Mouse (Mus musculus) gastrocnemius, postnatal 25 days (tissue): ENCODE results near the gene Atrnl1. TPM values are rescaled to one million over a fixed set of nuclear protein-coding genes. Genes with fewer than 3 reads are reported as not detected.

Source experiments
- DNase-seq: peaks from one replicate; pipeline ENCODE4 v3.0.0; 2022
- total RNA-seq, 2 experiments: library from RNA; stranded (reverse); gene quantifications; 1 replicate in 1 of 2; 2 replicates in 1 of 2; pipeline ENCODE4 v1.2.3; 2021

Atrnl1 gene
- total RNA-seq, 2 experiments from 2014 or later, result 7.2 to 7.5 TPM

GRCm38 (mm10) chr19:57926164-57926860 lies 315.5 kb downstream of the Atrnl1 start:
- no peak for DNase-seq

GRCm38 (mm10) chr19:57926941-57927471 lies 316.2 kb downstream of the Atrnl1 start:
- no peak for DNase-seq

- no peak for DNase-seq
These were observed 317.0 kb downstream of the Atrnl1 start for GRCm38 (mm10) chr19:57927566-57928523.

GRCm38 (mm10) chr19:57931626-57932025 lies 320.8 kb downstream of the Atrnl1 start:
- DNase-seq, result no peak

DNA sequence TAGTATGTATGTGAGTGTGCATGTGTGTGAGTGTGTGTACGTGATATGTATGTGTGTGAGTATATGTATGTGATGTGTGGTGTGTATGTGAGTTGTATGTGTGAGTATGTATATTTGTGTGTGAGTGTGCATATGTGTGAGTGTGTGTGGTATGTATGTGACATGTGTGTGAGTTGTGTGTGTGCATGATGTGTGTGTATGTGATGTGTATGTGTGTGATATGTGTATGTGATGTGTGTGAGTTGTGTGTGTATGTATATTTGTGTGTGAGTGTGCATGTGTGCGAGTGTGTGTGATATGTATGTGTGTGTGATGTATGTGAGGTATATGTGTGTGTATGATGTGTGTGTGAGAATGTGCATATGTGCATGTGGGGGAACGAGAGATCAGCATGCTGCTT lies 326.0 kb downstream of the Atrnl1 start:
- DNase-seq, result no peak

DNA sequence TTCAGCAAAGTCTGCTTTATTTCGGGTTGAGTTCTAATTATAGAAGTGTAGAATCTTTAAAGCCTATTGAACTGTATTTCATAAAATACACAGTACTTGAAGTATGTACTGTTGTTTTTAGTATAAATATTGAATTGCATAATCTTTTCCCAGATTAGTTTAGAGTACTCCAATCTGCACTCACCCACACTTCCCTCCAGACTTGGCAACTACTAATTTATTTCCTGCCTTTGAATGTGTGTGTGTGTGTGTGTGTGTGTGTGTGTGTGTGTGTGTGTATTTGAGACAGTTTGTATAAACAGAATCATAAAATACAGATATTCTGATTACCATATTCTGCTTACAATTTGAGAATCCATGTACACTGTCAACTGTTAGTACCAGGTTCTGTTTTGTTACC lies 328.3 kb downstream of the Atrnl1 start:
- DNase-seq, result no peak

GRCm38 (mm10) chr19:57941529-57941928 lies 330.7 kb downstream of the Atrnl1 start:
- DNase-seq, result no peak

DNA sequence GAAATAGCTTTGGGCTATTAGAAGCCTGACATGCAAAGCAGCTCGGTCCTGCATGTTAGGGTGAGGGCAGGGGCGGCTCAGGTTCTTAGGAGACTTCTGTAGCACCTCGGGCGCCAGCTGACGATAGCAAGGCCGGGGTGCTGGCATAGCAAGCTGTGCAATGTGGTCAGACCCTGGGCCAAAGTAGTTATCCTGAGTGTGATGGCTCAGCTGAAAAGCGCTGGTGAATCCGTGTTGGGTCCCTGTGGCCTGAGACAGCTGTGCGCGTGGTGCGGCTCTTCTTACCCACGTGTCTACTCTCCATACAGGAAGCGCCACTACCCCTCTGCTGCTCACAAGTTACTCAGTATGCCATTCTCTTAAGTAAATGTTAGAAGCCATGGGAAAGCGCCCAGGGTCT lies 331.4 kb downstream of the Atrnl1 start:
- no peak for DNase-seq

GRCm38 (mm10) chr19:57943308-57943707 lies 332.5 kb downstream of the Atrnl1 start:
- DNase-seq, result no peak

DNA sequence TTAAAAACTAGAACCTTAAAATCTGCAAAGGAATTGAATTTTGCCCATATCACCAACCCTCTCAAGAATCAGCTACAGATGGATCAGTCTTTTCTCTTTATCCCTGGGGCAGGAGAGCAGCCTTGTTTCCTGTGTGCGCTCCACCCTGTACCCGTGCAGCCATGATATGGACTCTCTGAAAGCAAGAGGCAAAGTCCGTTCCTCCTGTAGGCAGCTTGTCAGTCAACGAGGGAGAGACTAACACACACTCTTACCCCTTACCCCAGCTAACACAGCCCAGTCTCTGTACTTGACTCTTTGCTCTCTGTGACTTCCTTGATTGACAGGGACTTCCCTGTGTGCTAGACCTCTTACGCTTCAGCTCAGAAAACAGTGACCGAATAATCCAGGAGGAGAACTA lies 333.8 kb downstream of the Atrnl1 start:
- no peak for DNase-seq

DNA sequence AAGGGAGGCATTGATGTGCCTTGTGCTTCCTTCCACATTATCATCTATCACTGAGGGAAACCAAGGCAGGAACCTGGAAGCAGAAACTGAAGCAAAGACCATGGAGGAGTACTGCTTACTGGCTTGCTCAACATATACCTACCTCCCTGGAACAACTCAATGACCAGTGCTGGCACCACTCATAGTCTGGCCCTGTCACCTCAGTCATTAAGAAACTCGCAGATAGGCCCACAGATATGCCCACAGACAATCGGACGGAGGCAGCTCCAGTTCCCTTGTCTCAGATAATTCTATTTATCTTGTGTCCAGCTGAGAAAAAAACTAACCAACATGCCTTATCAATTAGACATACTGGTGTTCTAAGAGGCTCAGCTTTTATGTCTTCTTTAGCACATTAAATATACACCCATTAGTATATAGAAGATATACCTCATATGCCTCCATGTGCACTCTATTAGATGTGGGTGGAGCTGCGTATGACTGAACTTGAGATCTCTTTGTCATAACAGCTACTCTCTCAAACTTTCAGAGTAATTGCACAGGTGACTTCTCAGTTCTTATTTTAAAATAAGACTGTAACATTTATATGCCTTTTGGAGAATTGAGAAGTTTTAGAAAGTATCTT lies 334.9 kb downstream of the Atrnl1 start:
- no peak for DNase-seq

GRCm38 (mm10) chr19:57948489-57948888 lies 337.7 kb downstream of the Atrnl1 start:
- no peak for DNase-seq

DNA sequence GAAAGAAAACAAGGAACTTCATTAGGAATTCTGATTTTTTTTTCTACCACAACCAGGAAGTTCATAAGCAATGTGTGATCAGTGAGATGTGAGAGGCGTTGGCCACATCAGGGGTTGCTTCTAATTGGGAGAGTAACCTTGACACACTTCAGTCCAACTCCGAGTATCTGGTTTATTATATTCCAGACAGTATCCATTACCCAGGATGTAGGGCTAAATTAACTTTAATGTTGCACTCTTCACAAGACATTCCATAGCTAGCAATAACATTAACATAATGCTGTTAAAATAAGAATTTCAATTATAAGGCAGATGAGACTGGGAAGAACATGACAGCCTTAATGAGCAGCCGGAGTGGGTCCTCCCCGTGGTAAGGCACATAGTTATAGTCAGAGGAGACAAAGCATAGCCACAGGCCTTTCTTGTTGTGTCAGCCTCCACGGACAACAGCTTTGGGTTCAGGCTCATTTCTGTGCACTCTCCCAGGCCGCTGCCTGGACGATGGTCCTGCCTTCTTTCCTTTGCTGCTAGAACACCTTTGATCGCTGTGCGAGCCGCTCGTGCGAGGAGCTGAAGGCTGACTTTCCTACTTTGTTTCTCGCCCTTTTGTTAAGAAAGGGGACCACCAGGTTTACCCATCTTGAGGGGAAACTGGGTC lies 338.6 kb downstream of the Atrnl1 start:
- DNase-seq, result no peak

GRCm38 (mm10) chr19:57954131-57954530 lies 343.3 kb downstream of the Atrnl1 start:
- no peak for DNase-seq

GRCm38 (mm10) chr19:57956459-57956858 lies 345.6 kb downstream of the Atrnl1 start:
- no peak for DNase-seq

- no peak for DNase-seq
These were observed 346.5 kb downstream of the Atrnl1 start for GRCm38 (mm10) chr19:57957363-57957762.

DNA sequence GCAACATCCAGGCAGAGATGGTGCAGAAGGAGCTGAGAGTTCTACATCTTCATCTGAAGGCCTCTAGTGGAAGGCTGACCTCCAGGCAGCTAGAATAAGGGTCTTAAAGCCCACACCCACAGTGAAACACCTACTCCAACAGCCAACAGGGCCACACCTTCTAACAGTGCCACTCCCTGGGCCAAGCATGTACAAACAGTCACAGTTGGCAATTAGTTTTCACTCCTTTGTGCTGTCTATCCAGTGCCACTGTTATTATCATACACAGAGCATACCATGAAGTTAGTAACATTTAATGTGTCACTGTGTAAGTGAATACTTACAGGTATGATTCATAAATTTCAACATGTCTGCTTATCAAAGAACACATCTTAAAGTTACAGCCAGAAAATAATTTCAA lies 347.3 kb downstream of the Atrnl1 start:
- no peak for DNase-seq

DNA sequence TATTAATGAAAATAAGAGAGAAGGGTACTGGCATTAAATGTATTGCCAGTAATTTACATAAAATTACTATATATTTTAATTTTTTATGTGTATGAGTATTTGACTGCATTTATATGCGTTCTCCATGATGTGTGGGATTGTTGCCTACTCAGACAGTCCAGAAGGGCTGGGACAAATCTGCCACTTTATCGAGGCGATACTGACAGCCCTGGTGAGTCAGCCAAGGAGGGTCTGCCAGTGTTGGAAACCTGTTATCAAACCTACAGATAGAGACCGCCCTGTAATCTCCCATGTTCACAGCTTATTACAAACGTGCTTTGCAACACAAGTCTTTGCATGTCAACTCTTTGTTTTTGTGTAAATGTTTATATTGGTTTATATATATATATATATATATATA lies 347.9 kb downstream of the Atrnl1 start:
- DNase-seq, result no peak

DNA sequence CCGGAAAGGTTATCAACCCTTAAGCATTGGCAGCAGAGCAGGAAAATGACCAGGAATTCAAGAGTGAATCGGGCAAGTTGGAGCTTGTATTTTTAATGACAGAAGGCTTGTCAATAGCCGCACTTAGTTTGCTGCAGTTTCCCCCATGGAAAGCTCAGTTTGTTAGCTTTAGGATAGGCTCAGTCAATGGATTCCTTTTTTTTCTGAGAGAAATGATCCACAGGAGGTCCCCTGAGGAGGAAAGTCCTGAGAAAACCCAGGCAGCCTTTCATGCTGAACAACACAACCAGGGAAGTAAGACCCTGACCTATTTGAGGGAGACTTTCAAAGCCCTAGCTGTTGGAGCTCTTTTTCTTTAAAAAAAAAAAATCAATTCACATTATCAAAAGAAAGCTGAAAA lies 350.5 kb downstream of the Atrnl1 start:
- DNase-seq, result no peak

- DNase-seq, result no peak
These were observed 351.2 kb downstream of the Atrnl1 start for GRCm38 (mm10) chr19:57961738-57962640.

GRCm38 (mm10) chr19:57963874-57964273 lies 353.0 kb downstream of the Atrnl1 start:
- DNase-seq, result no peak
